ENCODE assay signal across 24 mouse cellular contexts in the genomic region with DNA sequence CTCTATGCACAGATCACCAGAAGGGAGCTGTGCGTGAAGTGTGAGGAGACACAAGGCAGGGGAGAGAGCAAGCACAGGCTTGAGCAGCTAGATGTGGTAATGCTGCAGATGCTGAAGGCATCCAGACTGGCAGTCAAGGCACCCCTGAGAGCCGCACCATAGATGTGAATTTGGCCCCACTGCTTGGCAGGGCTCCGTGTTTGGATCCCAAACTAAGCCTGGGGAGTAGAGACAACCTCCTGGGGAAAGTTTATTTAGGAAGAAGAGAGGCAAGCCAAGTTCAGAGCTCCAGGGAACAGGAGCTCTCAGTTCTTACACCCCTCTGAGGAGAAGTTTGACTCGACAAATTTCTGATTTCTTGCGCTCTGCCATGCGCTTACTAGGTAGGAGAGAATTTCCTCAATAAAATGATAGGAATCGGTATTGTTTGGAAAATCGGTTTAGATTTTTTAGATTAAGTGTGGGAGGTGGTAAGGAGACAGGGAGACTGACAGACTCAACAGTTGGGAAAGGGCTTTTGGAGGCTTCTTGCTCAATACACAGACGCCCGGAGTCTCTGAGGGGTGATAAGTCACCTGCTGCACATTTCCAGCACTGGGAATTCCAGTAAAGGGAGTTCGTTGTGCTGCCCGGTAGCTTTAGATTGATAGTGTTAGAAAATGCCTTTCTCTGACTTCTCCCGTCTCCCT.
DNase-seq lines count a peak whose midpoint lies in the region; ATAC-seq and TF ChIP-seq lines count a peak whose summit lies in the region.
"Had no signal": no experiment of that assay in that cellular context is flagged by ENCODE, and none has a peak within 500 bp of the region (broad histone marks: within the 10 kb centered on the region; RNA-seq: fewer than 3 reads in every experiment).

No protein-coding gene starts in this region.

- peaks cover 15% of the 10 kb centered on the region for H3K4me1 ChIP-seq in kidney, adult 2 months (ENCODE audit: control insufficient read depth, insufficient read depth, low read length)
- peaks cover 47% of the 10 kb centered on the region for H3K4me1 ChIP-seq in limb, embryonic 13.5 days
- H3K4me1 ChIP-seq: liver, embryonic 15.5 days had no signal

- no peak for TF ChIP-seq POLR2A in kidney, adult 2 months (IDR thresholded peaks at IDR 0.05; ENCODE audit: low read depth, low read length)

- H3K4me3 ChIP-seq in kidney, adult 2 months (ENCODE audit: insufficient read depth, low read depth, low read length): no peak overlapping the region
- H3K4me3 ChIP-seq in limb, embryonic 13.5 days: no peak overlapping the region
- H3K4me3 ChIP-seq: embryonic facial prominence, embryonic 12.5 days; erythroblast, embryonic 14.5 days; gastrocnemius, adult 2 months; limb, embryonic 15.5 days; liver, embryonic 15.5 days; midbrain, embryonic 13.5 days; stomach, embryonic 15.5 days had no signal

- H3K27me3 ChIP-seq in kidney, adult 2 months (replicated peaks; ENCODE audit: control insufficient read depth, insufficient read depth, low read length): no peaks in the 10 kb centered on the region
- H3K27me3 ChIP-seq in limb, embryonic 13.5 days: peaks cover 13% of the 10 kb centered on the region; the same call in 1 of the 2 replicates
- H3K27me3 ChIP-seq: embryonic facial prominence, embryonic 12.5 days; limb, embryonic 15.5 days; liver, embryonic 15.5 days; midbrain, embryonic 13.5 days; stomach, embryonic 15.5 days had no signal

- DNase-seq in frontal cortex, postnatal 25 days (ENCODE audit: low spot score in 2 of 2): no peak
- no peak for DNase-seq in kidney, adult 2 months
- DNase-seq in kidney, postnatal 25 days: no peak
- peak; percentile 59 for DNase-seq in gonadal fat pad, adult 2 months (ENCODE audit: low read depth)
- no peak for DNase-seq in spleen, postnatal 4 days (ENCODE audit: low spot score in 2 of 2)
- DNase-seq: B cell, adult 2 months; cerebellum, postnatal 10 days; forebrain, postnatal 0 days; gastrocnemius, adult 2 months; kidney, postnatal 4 days; layer of hippocampus, adult 9-11 months; right cerebral cortex, postnatal 14 days; thymus, adult 18-20 months; thymus, postnatal 4 days had no signal

- TF ChIP-seq CTCF in kidney, adult 2 months (conservative IDR thresholded peaks at IDR 0.05; ENCODE audit: insufficient read depth, insufficient read length, low read depth, low read length): no peak

- no peaks in the 10 kb centered on the region for H3K9me3 ChIP-seq in limb, embryonic 13.5 days
- H3K9me3 ChIP-seq: embryonic facial prominence, embryonic 12.5 days; limb, embryonic 15.5 days; liver, embryonic 15.5 days; stomach, embryonic 15.5 days had no signal

- H3K27ac ChIP-seq in kidney, adult 2 months (ENCODE audit: insufficient read depth, low read depth, low read length): 0 out of 2 replicates have a peak overlapping the region, but pooled peaks have one; percentile 13
- peak overlapping the region; percentile 33; the same call in 1 of the 2 replicates for H3K27ac ChIP-seq in limb, embryonic 13.5 days
- H3K27ac ChIP-seq: embryonic facial prominence, embryonic 12.5 days; gastrocnemius, adult 2 months; limb, embryonic 15.5 days; liver, embryonic 15.5 days; midbrain, embryonic 13.5 days; stomach, embryonic 15.5 days had no signal

- H3K9ac ChIP-seq in limb, embryonic 13.5 days: peak overlapping the region; percentile 39; the same call in 1 of the 2 replicates
- H3K9ac ChIP-seq: embryonic facial prominence, embryonic 12.5 days; forebrain, postnatal 0 days; limb, embryonic 15.5 days; liver, embryonic 15.5 days; midbrain, embryonic 13.5 days; stomach, embryonic 15.5 days had no signal

- 64% methylated on average over 13 of the region's 13 CpGs for WGBS in kidney, adult 2 months
- WGBS in limb, embryonic 13.5 days: 31% methylated on average over 13 of the region's 13 CpGs

- peak overlapping the region; percentile 51 for H3K4me2 ChIP-seq in limb, embryonic 13.5 days (replicated peaks)
- H3K4me2 ChIP-seq: embryonic facial prominence, embryonic 12.5 days; limb, embryonic 15.5 days; liver, embryonic 15.5 days; midbrain, embryonic 13.5 days; stomach, embryonic 15.5 days had no signal

- 0 out of 2 replicates have a peak, but pooled peaks have one; percentile 10 for ATAC-seq in frontal cortex, adult (ENCODE audit: low TSS enrichment)
- ATAC-seq in limb, embryonic 13.5 days (ENCODE audit: low FRiP score, low read depth): peak; percentile 42; the same call in 1 of the 2 replicates
- ATAC-seq: forebrain, postnatal 0 days; hindbrain, embryonic 16.5 days; intestine, embryonic 16.5 days; midbrain, embryonic 13.5 days had no signal

- H3K36me3 ChIP-seq in kidney, adult 2 months (ENCODE audit: control insufficient read depth, insufficient read depth, low read length): no peaks in the 10 kb centered on the region
- no peaks in the 10 kb centered on the region for H3K36me3 ChIP-seq in limb, embryonic 13.5 days
- H3K36me3 ChIP-seq: embryonic facial prominence, embryonic 12.5 days; limb, embryonic 15.5 days; liver, embryonic 15.5 days; midbrain, embryonic 13.5 days; stomach, embryonic 15.5 days had no signal
